Mouse (Mus musculus) kidney, adult 2 months (tissue): ENCODE measurements around the gene Rsrc1.

Source experiments
- CTCF ChIP-seq: fragments of 200-500 bp; conservative IDR thresholded peaks from 2 replicates; pipeline ENCODE4 v1.5.1; 2011; ENCODE audit warnings: low read depth, mild to moderate bottlenecking, control low read depth, low read length, moderate library complexity, mixed read lengths; ENCODE audit not compliant: insufficient read depth, insufficient read length
- POLR2A ChIP-seq: fragments of 200-500 bp; IDR thresholded peaks from one replicate; pipeline ENCODE4 v1.6.1; 2011; ENCODE audit warnings: low read depth, low read length, control low read depth

GRCm38 (mm10) chr3:67367481-67367880, 386.3 kb downstream of the Rsrc1 start:
- TF ChIP-seq CTCF (no peak), POLR2A (no peak)
